Mouse (Mus musculus): Measurements from ENCODE around the gene Nop16. TPM values are rescaled to one million over a fixed set of nuclear protein-coding genes. Genes with fewer than 3 reads are reported as not detected.

Gene Nop16
- polyA plus RNA-seq, 1 experiment from 2014 or later: 85.9 TPM

DNA sequence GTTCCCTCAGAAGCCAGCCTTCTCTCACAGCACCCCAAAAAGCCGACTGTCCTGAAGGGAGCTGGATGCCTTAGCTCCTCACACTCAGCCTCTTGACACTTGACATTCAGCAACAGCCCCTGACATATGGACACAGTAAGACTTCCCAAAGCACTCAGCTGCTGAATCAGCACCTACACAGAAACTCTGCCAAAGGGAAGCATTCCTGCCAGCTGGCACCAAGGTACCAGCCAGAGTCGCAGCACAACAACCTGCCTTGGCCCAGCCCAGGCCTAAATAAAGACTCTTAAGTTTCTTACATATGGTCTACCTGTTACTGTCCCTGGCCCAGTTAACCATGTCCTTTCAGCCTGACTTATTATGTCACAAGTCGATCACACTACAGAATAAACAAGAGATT lies 33.1 kb downstream of the Nop16 start:
- Histone ChIP-seq H3K4me1 (no peaks in the 10 kb centered on the region), H3K27ac (no peak overlapping the region), H3K27me3 (replicated peaks) (no peaks in the 10 kb centered on the region), H3K9me3 (no peaks in the 10 kb centered on the region), H3K9ac (no peak overlapping the region), H3K36me3 (peaks cover 66% of the 10 kb centered on the region), H3K4me2 (no peak overlapping the region), H3K4me3 (replicated peaks) (no peak overlapping the region)
- WGBS: 87% methylated on average over 3 of the region's 3 CpGs
- ATAC-seq (ENCODE audit: insufficient read depth, low FRiP score, low read depth): no peak

- 86% methylated on average over 9 of the region's 9 CpGs for WGBS
- no peak overlapping the region for H3K4me2 ChIP-seq
- H3K9ac ChIP-seq: no peak overlapping the region
- H3K36me3 ChIP-seq: peaks cover 60% of the 10 kb centered on the region
- no peaks in the 10 kb centered on the region for H3K9me3 ChIP-seq
- H3K27ac ChIP-seq: no peak overlapping the region
- no peak overlapping the region for H3K4me3 ChIP-seq (replicated peaks)
- ATAC-seq (ENCODE audit: insufficient read depth, low FRiP score, low read depth): no peak
- H3K27me3 ChIP-seq (replicated peaks): no peaks in the 10 kb centered on the region
- no peaks in the 10 kb centered on the region for H3K4me1 ChIP-seq
Measured at GRCm38 (mm10) chr13:54556176-54556575, 33.7 kb downstream of the Nop16 start.

- H3K4me3 ChIP-seq (replicated peaks): no peak overlapping the region
- no peak for ATAC-seq (ENCODE audit: insufficient read depth, low FRiP score, low read depth)
- H3K27ac ChIP-seq: no peak overlapping the region
- H3K4me1 ChIP-seq: no peaks in the 10 kb centered on the region
- no peak overlapping the region for H3K9ac ChIP-seq
- H3K9me3 ChIP-seq: no peaks in the 10 kb centered on the region
- H3K27me3 ChIP-seq (replicated peaks): no peaks in the 10 kb centered on the region
- H3K36me3 ChIP-seq: peaks cover 22% of the 10 kb centered on the region
- 84% methylated on average over 7 of the region's 7 CpGs for WGBS
- no peak overlapping the region for H3K4me2 ChIP-seq
Measured at GRCm38 (mm10) chr13:54548036-54548435, 41.9 kb downstream of the Nop16 start.

Small RNAs within 50 kb of the gene (microRNA-seq; reads per million reads assigned to microRNA genes)
- not detected for gene Gm24195

Other genes with a start within 250 kb of the Nop16 start
- gene Cplx2, start 218.7 kb downstream of the Nop16 start, polyA plus RNA-seq (2015; fragmentation: Nextera tagmentation; extraction: Ambion mirVana): 3.9 and 4.0 TPM in 2 replicates
- 104 and 109 TPM in 2 replicates for gene Thoc3, start 121.2 kb downstream of the Nop16 start, polyA plus RNA-seq (2015; fragmentation: Nextera tagmentation; extraction: Ambion mirVana)
- 8.7 and 9.7 TPM in 2 replicates for gene Simc1, start 86.3 kb downstream of the Nop16 start, polyA plus RNA-seq (2015; fragmentation: Nextera tagmentation; extraction: Ambion mirVana)
- gene 4833439L19Rik, start 24.7 kb downstream of the Nop16 start, polyA plus RNA-seq (2015; fragmentation: Nextera tagmentation; extraction: Ambion mirVana): 109 and 115 TPM in 2 replicates
- gene Arl10, start 15.1 kb downstream of the Nop16 start, polyA plus RNA-seq (2015; fragmentation: Nextera tagmentation; extraction: Ambion mirVana): 25.9 and 26.3 TPM in 2 replicates
- gene Higd2a, start 117 bp upstream of the Nop16 start, polyA plus RNA-seq (2015; fragmentation: Nextera tagmentation; extraction: Ambion mirVana): 193 and 207 TPM in 2 replicates
- gene Cltb, start 21.3 kb upstream of the Nop16 start, polyA plus RNA-seq (2015; fragmentation: Nextera tagmentation; extraction: Ambion mirVana): 62.5 and 82.6 TPM in 2 replicates
- 69.9 and 75.3 TPM in 2 replicates for gene Faf2, start 31.7 kb upstream of the Nop16 start, polyA plus RNA-seq (2015; fragmentation: Nextera tagmentation; extraction: Ambion mirVana)
- gene Rnf44, start 103.8 kb upstream of the Nop16 start, polyA plus RNA-seq (2015; fragmentation: Nextera tagmentation; extraction: Ambion mirVana): 69.1 and 76.4 TPM in 2 replicates
- gene Cdhr2, start 111.4 kb upstream of the Nop16 start, polyA plus RNA-seq (2015; fragmentation: Nextera tagmentation; extraction: Ambion mirVana): 7.9 and 8.7 TPM in 2 replicates
- 0.77 and 0.80 TPM in 2 replicates for gene Gprin1, start 159.8 kb upstream of the Nop16 start, polyA plus RNA-seq (2015; fragmentation: Nextera tagmentation; extraction: Ambion mirVana)
- 0.21 and 0.37 TPM in 2 replicates for gene Sncb, start 176.5 kb upstream of the Nop16 start, polyA plus RNA-seq (2015; fragmentation: Nextera tagmentation; extraction: Ambion mirVana)
- not detected in 2 replicates for gene Eif4e1b, start 193.9 kb upstream of the Nop16 start, polyA plus RNA-seq (2015; fragmentation: Nextera tagmentation; extraction: Ambion mirVana)
- gene Tspan17, start 199.3 kb upstream of the Nop16 start, polyA plus RNA-seq (2015; fragmentation: Nextera tagmentation; extraction: Ambion mirVana): 14.7 and 15.6 TPM in 2 replicates

Data from stomach, embryonic 15.5 days (tissue).